Mouse (Mus musculus) small intestine, adult 2 months (tissue): ENCODE results near the gene Vmn1r95. TPM values are rescaled to one million over a fixed set of nuclear protein-coding genes. Genes with fewer than 3 reads are reported as not detected.
"Not testable (repeated sequence)": the region's sequence is repeated elsewhere in the genome, so short reads cannot be mapped to it uniquely, and the experiment has no call there.

ENCODE experiments used
- H3K27ac ChIP-seq: fragments of 200-500 bp; 2 replicates; pipeline ENCODE4 v1.5.1; 2012; ENCODE audit warnings: low read depth, low read length, control low read depth, inconsistent platforms; ENCODE audit not compliant: insufficient read depth
- H3K27me3 ChIP-seq: fragments of 200-500 bp; 2 replicates; pipeline ENCODE4 v1.6.1; 2012; ENCODE audit warnings: mild to moderate bottlenecking, moderate library complexity, low read length, inconsistent platforms; ENCODE audit not compliant: control insufficient read depth, insufficient read depth
- H3K36me3 ChIP-seq: fragments of 200-500 bp; 2 replicates; pipeline ENCODE4 v1.6.1; 2012; ENCODE audit warnings: mild to moderate bottlenecking, low read length, control low read depth, inconsistent platforms; ENCODE audit not compliant: control insufficient read depth, insufficient read depth
- H3K4me1 ChIP-seq: fragments of 200-500 bp; 2 replicates; pipeline ENCODE4 v1.6.1; 2012; ENCODE audit warnings: low read length, inconsistent platforms, mixed read lengths; ENCODE audit not compliant: control insufficient read depth, insufficient read depth, insufficient read length
- H3K4me3 ChIP-seq: fragments of 200-500 bp; 2 replicates; pipeline ENCODE4 v1.5.1; 2012; ENCODE audit warnings: low read depth, mild to moderate bottlenecking, control low read depth, inconsistent platforms, low read length, moderate library complexity
- WGBS: fragments of 180-500 bp; shearing (Covaris S2); methylation state at CpG from one replicate; pipeline ENCODE4 v1.1.7; 2018; 5-methylcytosine and 5-hydroxymethylcytosine counted together
- polyA plus RNA-seq: library from polyadenylated mRNA; depleted of rRNA; stranded (reverse); fragments of >200 nt; gene quantifications from 2 replicates; pipeline ENCODE4 v1.2.3, GENCODE M21; 2012; rRNA removed

The Vmn1r95 gene
- polyA plus RNA-seq, result not detected in 2 replicates

GRCm38 (mm10) chr7:20193410-20193809, at the start of gene Vmn1r95:
TSS of gene Vmn1r95 (plus strand) at chr7:20193710.
- H3K27ac ChIP-seq, H3K27me3 ChIP-seq, H3K4me3 ChIP-seq, H3K36me3 ChIP-seq, H3K4me1 ChIP-seq: not testable (repeated sequence)
- no CpG with 5 or more reads among the region's 3 CpGs for WGBS

GRCm38 (mm10) chr7:20168277-20168676, 25.2 kb upstream of the Vmn1r95 start, which contains the start of gene Vmn1r94:
TSS of gene Vmn1r94 (minus strand) at chr7:20168377.
- no CpG with 5 or more reads among the region's 3 CpGs for WGBS
- not testable (repeated sequence) for H3K27ac ChIP-seq, H3K27me3 ChIP-seq, H3K4me3 ChIP-seq, H3K4me1 ChIP-seq, H3K36me3 ChIP-seq

GRCm38 (mm10) chr7:20205507-20205906, 12.0 kb downstream of the Vmn1r95 start, which contains the start of gene Gm6164:
TSS of gene Gm6164 (minus strand) at chr7:20205607.
- not testable (repeated sequence) for H3K27me3 ChIP-seq, H3K36me3 ChIP-seq, H3K4me3 ChIP-seq, H3K4me1 ChIP-seq, H3K27ac ChIP-seq
- WGBS, result no CpG with 5 or more reads among the region's 2 CpGs

- not testable (repeated sequence) for H3K36me3 ChIP-seq, H3K4me1 ChIP-seq, H3K4me3 ChIP-seq, H3K27ac ChIP-seq, H3K27me3 ChIP-seq
- no CpG with 5 or more reads among the region's 2 CpGs for WGBS
These were observed 40.2 kb downstream of the Vmn1r95 start, which contains the start of gene Gm4498 for GRCm38 (mm10) chr7:20233728-20234127. TSS of gene Gm4498 (minus strand) at chr7:20233828.

Other genes starting within 250 kb of the Vmn1r95 start
- 87.9 and 185 TPM in 2 replicates for gene Igsf23, start 243.0 kb upstream of the Vmn1r95 start, polyA plus RNA-seq
- 48.9 and 179 TPM in 2 replicates for gene Ceacam20, start 228.3 kb upstream of the Vmn1r95 start, polyA plus RNA-seq
- gene Nlrp9b, start 202.2 kb upstream of the Vmn1r95 start, polyA plus RNA-seq, result 1.8 and 6.6 TPM in 2 replicates
- gene Vmn1r91, start 94.0 kb upstream of the Vmn1r95 start, polyA plus RNA-seq, result 0.08 and 0.14 TPM in 2 replicates
- not detected in 2 replicates for gene Gm16442, start 71.1 kb upstream of the Vmn1r95 start, polyA plus RNA-seq
- gene Vmn1r93, start 54.6 kb upstream of the Vmn1r95 start, polyA plus RNA-seq, result not detected in 2 replicates
- not detected in 2 replicates for gene Vmn1r94, start 25.3 kb upstream of the Vmn1r95 start, polyA plus RNA-seq
- not detected in 2 replicates for gene Gm6164, start 11.9 kb downstream of the Vmn1r95 start, polyA plus RNA-seq
- not detected in 2 replicates for gene Gm4498, start 40.1 kb downstream of the Vmn1r95 start, polyA plus RNA-seq
- not detected in 2 replicates for gene Gm5890, start 69.1 kb downstream of the Vmn1r95 start, polyA plus RNA-seq
- gene Gm4133, start 140.4 kb downstream of the Vmn1r95 start, polyA plus RNA-seq, result not detected in 2 replicates
- gene Gm5728, start 181.7 kb downstream of the Vmn1r95 start, polyA plus RNA-seq, result not detected in 2 replicates
- gene Vmn1r100, start 224.2 kb downstream of the Vmn1r95 start, polyA plus RNA-seq, result not detected in 2 replicates
- not detected in 2 replicates for gene Vmn1r101, start 248.9 kb downstream of the Vmn1r95 start, polyA plus RNA-seq